Mouse (Mus musculus): ENCODE data around the gene Elovl5.

- TF ChIP-seq POLR2A (IDR thresholded peaks at IDR 0.05; ENCODE audit: insufficient read depth, low read length) (no peak), CTCF (IDR thresholded peaks at IDR 0.05; ENCODE audit: low read depth, low read length) (no peak)
These were observed 73.1 kb downstream of the Elovl5 start for GRCm38 (mm10) chr9:77990278-77990677.

Data from ES-Bruce4 (cell line).